Mouse (Mus musculus): Measurements from ENCODE around the gene Cops8.

- TF ChIP-seq CTCF (conservative IDR thresholded peaks at IDR 0.05; ENCODE audit: low read length) (no peak), POU5F1 (IDR thresholded peaks at IDR 0.05; ENCODE audit: borderline replicate concordance, low read length) (no peak), NANOG (IDR thresholded peaks at IDR 0.05; ENCODE audit: borderline replicate concordance, low read length) (no peak)
These were observed 31.5 kb downstream of the Cops8 start for GRCm38 (mm10) chr1:90634205-90634745.
